Mouse (Mus musculus): ENCODE measurements at regions not wholly inside any gene's neighbourhood (a gene's known extent, or its start where the extent isn't known, plus 50 kb on each side); places are given as distances from the start of the nearest gene placed in this dataset.
A peak's percentile ranks its signal among the peaks of the same experiment; 100 is the strongest.

- DNase-seq: no peak
- no peak for TF ChIP-seq CTCF (conservative IDR thresholded peaks at IDR 0.05; ENCODE audit: insufficient read depth, insufficient read length, low read depth, low read length)
- no peak for TF ChIP-seq POLR2A (IDR thresholded peaks at IDR 0.05; ENCODE audit: low read depth, low read length)
- no peaks in the 10 kb centered on the region for H3K27me3 ChIP-seq (replicated peaks; ENCODE audit: control insufficient read depth, insufficient read depth, low read length)
- no peak overlapping the region for H3K27ac ChIP-seq (ENCODE audit: insufficient read depth, low read depth, low read length)
- H3K4me3 ChIP-seq (ENCODE audit: insufficient read depth, low read depth, low read length): no peak overlapping the region
- WGBS: 97% methylated on average over 1 of the region's 1 CpGs
- H3K4me1 ChIP-seq (ENCODE audit: control insufficient read depth, insufficient read depth, low read length): peaks cover 4% of the 10 kb centered on the region; the same call in 1 of the 2 replicates
- no peaks in the 10 kb centered on the region for H3K36me3 ChIP-seq (ENCODE audit: control insufficient read depth, insufficient read depth, low read length)
These were observed 217.0 kb upstream of the Tbl1xr1 start for GRCm38 (mm10) chr3:21859436-21859835.

- 36% methylated on average over 4 of the region's 4 CpGs for WGBS
- Histone ChIP-seq H3K27me3 (replicated peaks; ENCODE audit: control insufficient read depth, insufficient read depth, low read length) (no peaks in the 10 kb centered on the region), H3K4me1 (ENCODE audit: control insufficient read depth, insufficient read depth, low read length) (peaks cover 4% of the 10 kb centered on the region; the same call in 1 of the 2 replicates), H3K36me3 (ENCODE audit: control insufficient read depth, insufficient read depth, low read length) (no peaks in the 10 kb centered on the region), H3K4me3 (ENCODE audit: insufficient read depth, low read depth, low read length) (no peak overlapping the region), H3K27ac (ENCODE audit: insufficient read depth, low read depth, low read length) (peak overlapping the region; percentile 50)
- DNase-seq: peak; percentile 65
- no peak for TF ChIP-seq POLR2A (IDR thresholded peaks at IDR 0.05; ENCODE audit: low read depth, low read length)
- no peak for TF ChIP-seq CTCF (conservative IDR thresholded peaks at IDR 0.05; ENCODE audit: insufficient read depth, insufficient read length, low read depth, low read length)
These were observed 215.4 kb upstream of the Tbl1xr1 start for GRCm38 (mm10) chr3:21860915-21861635.

- WGBS: 71% methylated on average over 4 of the region's 4 CpGs
- TF ChIP-seq POLR2A (IDR thresholded peaks at IDR 0.05; ENCODE audit: low read depth, low read length) (no peak), CTCF (conservative IDR thresholded peaks at IDR 0.05; ENCODE audit: insufficient read depth, insufficient read length, low read depth, low read length) (no peak)
- no peaks in the 10 kb centered on the region for H3K27me3 ChIP-seq (replicated peaks; ENCODE audit: control insufficient read depth, insufficient read depth, low read length)
These were observed 214.8 kb upstream of the Tbl1xr1 start for GRCm38 (mm10) chr3:21861636-21861970.

GRCm38 (mm10) chr3:21864391-21864790 lies 212.1 kb upstream of the Tbl1xr1 start:
- TF ChIP-seq POLR2A (IDR thresholded peaks at IDR 0.05; ENCODE audit: low read depth, low read length) (no peak), CTCF (conservative IDR thresholded peaks at IDR 0.05; ENCODE audit: insufficient read depth, insufficient read length, low read depth, low read length) (no peak)

More at GRCm38 (mm10) chr3:21861636-21861970, 214.8 kb upstream of the Tbl1xr1 start:
- peak; percentile 71 for DNase-seq
- no peak overlapping the region for H3K4me3 ChIP-seq (ENCODE audit: insufficient read depth, low read depth, low read length)
- H3K36me3 ChIP-seq (ENCODE audit: control insufficient read depth, insufficient read depth, low read length): no peaks in the 10 kb centered on the region
- H3K27ac ChIP-seq (ENCODE audit: insufficient read depth, low read depth, low read length): peak overlapping the region; percentile 50; the same call in 1 of the 2 replicates
- H3K4me1 ChIP-seq (ENCODE audit: control insufficient read depth, insufficient read depth, low read length): peaks cover 4% of the 10 kb centered on the region; the same call in 1 of the 2 replicates

GRCm38 (mm10) chr3:21865856-21866255 lies 210.6 kb upstream of the Tbl1xr1 start:
- H3K4me1 ChIP-seq (ENCODE audit: control insufficient read depth, insufficient read depth, low read length): peaks cover 4% of the 10 kb centered on the region; the same call in 1 of the 2 replicates
- H3K36me3 ChIP-seq (ENCODE audit: control insufficient read depth, insufficient read depth, low read length): no peaks in the 10 kb centered on the region
- no peak overlapping the region for H3K27ac ChIP-seq (ENCODE audit: insufficient read depth, low read depth, low read length)
- TF ChIP-seq CTCF (conservative IDR thresholded peaks at IDR 0.05; ENCODE audit: insufficient read depth, insufficient read length, low read depth, low read length) (no peak), POLR2A (IDR thresholded peaks at IDR 0.05; ENCODE audit: low read depth, low read length) (no peak)
- DNase-seq: no peak
- 75% methylated on average over 1 of the region's 1 CpGs for WGBS
- H3K4me3 ChIP-seq (ENCODE audit: insufficient read depth, low read depth, low read length): no peak overlapping the region
- no peaks in the 10 kb centered on the region for H3K27me3 ChIP-seq (replicated peaks; ENCODE audit: control insufficient read depth, insufficient read depth, low read length)

More at GRCm38 (mm10) chr3:21864391-21864790, 212.1 kb upstream of the Tbl1xr1 start:
- H3K36me3 ChIP-seq (ENCODE audit: control insufficient read depth, insufficient read depth, low read length): no peaks in the 10 kb centered on the region
- H3K4me3 ChIP-seq (ENCODE audit: insufficient read depth, low read depth, low read length): no peak overlapping the region
- no peak for DNase-seq
- WGBS: 61% methylated on average over 5 of the region's 5 CpGs
- peaks cover 4% of the 10 kb centered on the region; the same call in 1 of the 2 replicates for H3K4me1 ChIP-seq (ENCODE audit: control insufficient read depth, insufficient read depth, low read length)
- H3K27ac ChIP-seq (ENCODE audit: insufficient read depth, low read depth, low read length): no peak overlapping the region
- no peaks in the 10 kb centered on the region for H3K27me3 ChIP-seq (replicated peaks; ENCODE audit: control insufficient read depth, insufficient read depth, low read length)

GRCm38 (mm10) chr3:21878396-21878795 lies 198.1 kb upstream of the Tbl1xr1 start:
- H3K27me3 ChIP-seq (replicated peaks; ENCODE audit: control insufficient read depth, insufficient read depth, low read length): no peaks in the 10 kb centered on the region
- WGBS: 69% methylated on average over 2 of the region's 2 CpGs
- DNase-seq: no peak
- H3K27ac ChIP-seq (ENCODE audit: insufficient read depth, low read depth, low read length): no peak overlapping the region
- no peaks in the 10 kb centered on the region for H3K4me1 ChIP-seq (ENCODE audit: control insufficient read depth, insufficient read depth, low read length)
- TF ChIP-seq CTCF (conservative IDR thresholded peaks at IDR 0.05; ENCODE audit: insufficient read depth, insufficient read length, low read depth, low read length) (no peak), POLR2A (IDR thresholded peaks at IDR 0.05; ENCODE audit: low read depth, low read length) (no peak)
- no peaks in the 10 kb centered on the region for H3K36me3 ChIP-seq (ENCODE audit: control insufficient read depth, insufficient read depth, low read length)
- no peak overlapping the region for H3K4me3 ChIP-seq (ENCODE audit: insufficient read depth, low read depth, low read length)

GRCm38 (mm10) chr3:21884216-21884615 lies 192.2 kb upstream of the Tbl1xr1 start:
- WGBS: 85% methylated on average over 3 of the region's 3 CpGs
- DNase-seq: no peak
- Histone ChIP-seq H3K36me3 (ENCODE audit: control insufficient read depth, insufficient read depth, low read length) (no peaks in the 10 kb centered on the region), H3K27me3 (replicated peaks; ENCODE audit: control insufficient read depth, insufficient read depth, low read length) (no peaks in the 10 kb centered on the region), H3K4me1 (ENCODE audit: control insufficient read depth, insufficient read depth, low read length) (no peaks in the 10 kb centered on the region), H3K27ac (ENCODE audit: insufficient read depth, low read depth, low read length) (no peak overlapping the region), H3K4me3 (ENCODE audit: insufficient read depth, low read depth, low read length) (no peak overlapping the region)
- TF ChIP-seq POLR2A (IDR thresholded peaks at IDR 0.05; ENCODE audit: low read depth, low read length) (no peak), CTCF (conservative IDR thresholded peaks at IDR 0.05; ENCODE audit: insufficient read depth, insufficient read length, low read depth, low read length) (no peak)

Data from kidney, adult 2 months (tissue).